Mouse (Mus musculus): ENCODE data around the gene Atp13a1.

The Atp13a1 gene

GRCm38 (mm10) chr8:69850926-69851506 is 60.1 kb downstream of the Atp13a1 start:
- no peak for DNase-seq

- DNase-seq: no peak
Observed at GRCm38 (mm10) chr8:69853869-69854268, 62.9 kb downstream of the Atp13a1 start.

All from cerebellum, postnatal 14 days (tissue).